Mouse (Mus musculus) liver, embryonic 14.5 days (tissue): ENCODE data around the gene Pdcd6.

Experiments used
- CTCF ChIP-seq: IDR thresholded peaks from 2 replicates; pipeline ENCODE4 v1.5.1; 2016; ENCODE audit warnings: antibody characterized with exemption, low read depth, control low read depth
- EP300 ChIP-seq: IDR thresholded peaks from 2 replicates; pipeline ENCODE4 v1.6.1; 2016; ENCODE audit warnings: antibody characterized with exemption, low read depth

- TF ChIP-seq CTCF (no peak), EP300 (no peak)
Observed at GRCm38 (mm10) chr13:74363859-74364235, 46.5 kb upstream of the Pdcd6 start, which contains the start of gene Lrrc14b.
